Mouse (Mus musculus) left cerebral cortex, adult 18-20 months (tissue): ENCODE results near the gene Ccser1. TPM values are rescaled to one million over a fixed set of nuclear protein-coding genes. Genes with fewer than 3 reads are reported as not detected.
"Not testable (repeated sequence)": the region's sequence is repeated elsewhere in the genome, so short reads cannot be mapped to it uniquely, and the experiment has no call there.

Source experiments
- DNase-seq, 2 experiments: peaks; one replicate each; pipeline ENCODE4 v3.0.0; 2021 to 2022; ENCODE audit warnings: low spot score in 2 of 2, mixed read lengths in 1 of 2
- total RNA-seq, 2 experiments: library from RNA; stranded (reverse); gene quantifications; 2 replicates each; pipeline ENCODE4 v1.2.3; 2021

The Ccser1 gene
- total RNA-seq, 2 experiments from 2014 or later, result 29.7 to 30.9 TPM

DNA sequence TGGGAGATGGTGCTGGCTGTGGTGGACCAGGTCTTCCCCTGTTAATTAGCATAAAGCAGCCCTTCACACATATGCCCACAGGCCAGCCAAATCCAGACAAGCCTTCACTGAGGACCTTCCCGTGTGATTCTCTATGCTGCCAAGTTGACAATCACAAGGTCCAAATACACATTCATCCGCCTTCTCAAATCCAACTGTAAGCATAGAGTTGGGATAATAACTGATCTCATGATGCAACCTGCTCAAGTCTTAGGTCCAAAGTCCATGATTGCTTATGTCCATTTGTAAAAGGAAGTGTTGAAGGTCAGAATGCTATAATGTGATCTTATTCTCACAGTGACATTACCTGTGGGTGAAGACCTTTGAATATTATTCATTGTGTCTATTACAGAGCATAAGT lies 43.4 kb downstream of the Ccser1 start:
- DNase-seq, result no peak

GRCm38 (mm10) chr6:61225302-61225701 lies 45.2 kb downstream of the Ccser1 start:
- no peak for DNase-seq

DNA sequence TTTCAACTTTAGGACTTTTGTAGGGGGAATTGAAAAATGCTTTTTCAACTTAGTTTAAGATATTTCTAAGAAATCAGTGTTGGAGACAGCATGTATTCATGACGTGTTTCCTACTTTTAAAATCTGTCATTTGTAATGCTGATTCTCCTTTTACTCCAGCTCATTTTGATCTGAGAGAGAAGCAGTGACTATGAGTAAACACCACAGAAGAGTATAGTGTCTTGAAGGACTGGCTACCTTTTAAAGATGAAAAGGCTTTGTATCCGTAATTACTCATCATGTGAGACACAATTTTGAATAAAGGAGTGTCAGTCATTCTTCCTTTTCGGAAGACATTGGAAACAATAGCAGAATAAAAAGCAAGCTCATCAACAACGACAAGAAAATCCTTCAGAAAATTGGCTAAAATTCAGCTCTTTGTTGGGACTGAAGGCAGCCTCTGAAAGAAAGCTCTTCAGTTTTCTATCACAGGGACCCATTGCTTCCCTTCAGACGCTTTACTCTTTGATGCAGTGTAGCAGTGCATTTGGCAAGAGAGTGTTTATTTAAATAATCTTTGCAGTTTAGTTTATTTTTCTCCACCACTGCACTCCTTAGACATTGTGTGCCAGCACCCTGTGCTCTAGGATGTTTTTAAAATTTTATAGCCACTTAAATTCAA lies 50.1 kb downstream of the Ccser1 start:
- DNase-seq, result no peak

- DNase-seq, result no peak
Observed at GRCm38 (mm10) chr6:61233060-61233459, 52.9 kb downstream of the Ccser1 start.

- no peak for DNase-seq
Observed at GRCm38 (mm10) chr6:61233548-61234187, 53.5 kb downstream of the Ccser1 start.

GRCm38 (mm10) chr6:61240618-61241017 lies 60.5 kb downstream of the Ccser1 start:
- DNase-seq, result no peak

GRCm38 (mm10) chr6:61242556-61242955 lies 62.4 kb downstream of the Ccser1 start:
- DNase-seq, result no peak

DNA sequence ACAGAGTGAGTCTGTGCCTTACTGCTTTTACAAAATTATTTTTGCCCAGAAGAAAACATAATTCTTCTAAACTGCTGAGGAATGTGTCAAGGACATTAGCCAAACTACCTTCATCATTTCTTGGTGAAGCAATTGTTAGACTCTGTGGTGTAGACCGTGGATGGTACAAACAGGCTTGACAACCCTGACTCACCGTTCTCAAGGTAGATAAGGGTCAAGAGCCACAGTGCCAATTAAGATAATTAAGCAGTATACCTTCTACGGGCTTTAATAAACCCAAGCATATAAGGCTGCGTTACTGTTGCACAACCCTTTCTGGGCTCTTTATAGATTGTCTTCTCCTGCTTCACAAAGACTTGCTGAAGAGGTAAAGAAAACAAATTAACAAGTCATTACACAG lies 66.4 kb downstream of the Ccser1 start:
- no peak for DNase-seq

DNA sequence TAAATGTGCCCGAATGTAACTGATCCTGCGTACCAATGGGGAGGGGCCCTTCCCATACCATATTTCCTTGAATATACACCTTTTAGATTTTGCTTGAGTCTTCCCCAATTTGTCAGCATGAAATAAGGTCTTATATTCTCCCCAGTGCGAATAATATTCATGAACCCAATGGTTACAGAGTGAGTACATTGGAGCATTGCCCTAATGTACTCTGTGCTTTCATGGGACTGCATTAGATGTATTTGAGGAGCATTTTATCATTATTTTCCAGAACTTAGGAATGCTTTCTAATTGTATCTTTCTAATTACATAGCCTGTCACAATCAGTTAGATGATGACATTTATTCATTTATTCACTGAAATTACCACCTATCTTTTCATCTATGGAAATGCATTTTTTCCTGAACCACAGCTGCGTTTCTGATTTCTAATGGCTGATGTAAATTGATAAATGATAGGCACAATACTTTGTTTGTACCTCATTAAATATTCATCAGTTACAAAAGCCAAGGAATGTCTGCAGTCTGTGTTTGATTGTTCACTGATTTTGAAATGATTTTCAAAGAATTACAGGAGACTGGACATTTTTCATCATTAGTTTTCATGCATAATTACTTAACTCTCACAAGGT lies 67.8 kb downstream of the Ccser1 start:
- DNase-seq, result no peak

DNA sequence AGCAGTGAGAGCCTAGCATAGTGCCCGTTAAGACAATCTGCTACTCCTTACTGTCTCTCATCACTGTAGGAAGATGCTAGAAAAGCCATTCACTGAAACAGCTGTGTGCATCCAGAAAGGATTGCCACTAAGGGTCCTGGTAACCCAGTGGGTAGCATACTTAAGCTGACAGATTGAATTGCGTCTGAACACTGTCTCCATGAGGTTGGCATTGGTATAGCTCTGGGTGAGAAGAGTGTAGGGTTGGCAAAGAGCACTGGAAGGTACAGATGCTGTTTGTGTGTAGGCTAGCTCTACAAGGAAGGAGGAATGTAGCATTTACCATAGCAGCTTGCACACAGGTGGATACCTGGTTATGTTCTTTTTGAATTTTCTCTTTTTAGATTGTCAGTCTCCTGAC lies 68.6 kb downstream of the Ccser1 start:
- no peak for DNase-seq

DNA sequence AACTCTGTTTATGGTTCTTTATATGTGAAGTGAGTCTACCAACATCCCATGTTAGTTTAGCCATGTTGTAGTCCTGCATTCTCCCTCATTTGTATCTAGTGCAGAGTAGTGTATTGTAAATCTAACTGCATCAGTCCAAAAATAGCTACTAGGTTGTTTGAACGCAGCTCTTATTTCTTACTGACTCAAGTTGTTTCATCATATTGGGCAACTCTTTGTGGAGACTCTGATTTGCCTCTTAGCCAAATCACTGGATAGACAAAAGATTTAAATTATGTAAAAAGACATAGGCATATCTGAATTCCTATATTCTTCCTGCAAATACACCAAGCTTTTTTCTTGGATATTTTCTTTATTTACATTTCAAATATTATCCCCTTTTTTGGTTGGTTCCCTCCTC lies 71.1 kb downstream of the Ccser1 start:
- DNase-seq, result no peak

- DNase-seq, result no peak
Observed at GRCm38 (mm10) chr6:61252912-61253311, 72.8 kb downstream of the Ccser1 start.

DNA sequence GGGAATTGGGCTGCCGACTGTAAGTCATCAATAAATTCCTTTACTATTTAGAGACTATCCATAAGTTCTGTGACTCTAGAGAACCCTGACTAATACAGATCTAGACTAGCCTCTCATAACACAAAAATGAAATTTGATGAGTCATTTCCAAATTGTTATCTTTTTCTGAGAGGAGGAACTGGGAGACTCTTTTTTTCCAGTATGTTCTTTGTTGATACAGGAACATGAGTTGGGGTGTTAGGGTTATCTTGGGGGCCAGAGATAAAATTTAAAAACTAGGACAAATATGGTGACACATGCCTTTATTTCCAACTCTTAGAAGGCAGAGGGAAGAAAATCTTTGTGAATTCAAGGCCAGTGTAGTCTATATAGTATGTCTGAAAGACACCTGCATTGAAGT lies 75.8 kb downstream of the Ccser1 start:
- not testable (repeated sequence) for DNase-seq

GRCm38 (mm10) chr6:61258847-61259634 lies 78.9 kb downstream of the Ccser1 start:
- no peak for DNase-seq

- no peak for DNase-seq
Observed at GRCm38 (mm10) chr6:61261381-61261780, 81.3 kb downstream of the Ccser1 start.

DNA sequence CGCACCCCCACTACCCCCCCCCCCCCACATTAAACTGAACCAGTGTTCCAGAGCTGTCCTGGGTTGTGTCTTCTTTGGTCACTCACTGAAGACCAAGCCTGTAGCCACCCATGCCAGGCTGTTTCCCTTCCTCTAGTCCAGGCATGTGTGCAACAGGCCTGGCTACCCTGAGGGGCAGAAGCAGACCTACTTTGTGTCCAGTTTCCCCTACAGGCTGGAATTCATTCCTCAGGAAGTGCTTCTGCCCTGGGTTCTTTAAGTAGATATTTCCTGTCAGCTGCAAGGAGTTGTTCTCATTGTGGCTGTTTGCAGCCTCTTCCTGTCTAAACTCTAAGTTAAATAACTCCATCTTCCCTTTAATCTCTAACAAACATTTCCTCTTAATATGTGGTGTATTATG lies 82.3 kb downstream of the Ccser1 start:
- no peak for DNase-seq

DNA sequence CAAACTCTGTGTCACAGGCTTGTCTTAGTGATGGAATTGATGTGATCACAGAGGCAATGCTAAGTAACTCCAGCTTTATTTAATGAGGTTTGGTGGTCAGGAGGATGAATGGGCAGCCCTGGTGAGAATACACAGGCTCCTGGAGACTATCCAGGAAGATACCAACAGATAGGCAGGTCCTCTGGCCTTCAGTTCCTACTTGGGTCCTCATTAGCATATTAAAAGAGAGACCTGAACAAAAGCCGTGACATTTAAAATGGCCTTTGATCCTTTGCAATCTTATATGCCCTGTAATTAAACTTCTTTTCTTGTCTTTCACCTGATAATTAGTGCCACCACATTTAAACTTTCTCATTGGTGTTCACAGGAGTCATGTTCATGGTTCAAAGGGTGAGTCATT lies 83.2 kb downstream of the Ccser1 start:
- no peak for DNase-seq

DNA sequence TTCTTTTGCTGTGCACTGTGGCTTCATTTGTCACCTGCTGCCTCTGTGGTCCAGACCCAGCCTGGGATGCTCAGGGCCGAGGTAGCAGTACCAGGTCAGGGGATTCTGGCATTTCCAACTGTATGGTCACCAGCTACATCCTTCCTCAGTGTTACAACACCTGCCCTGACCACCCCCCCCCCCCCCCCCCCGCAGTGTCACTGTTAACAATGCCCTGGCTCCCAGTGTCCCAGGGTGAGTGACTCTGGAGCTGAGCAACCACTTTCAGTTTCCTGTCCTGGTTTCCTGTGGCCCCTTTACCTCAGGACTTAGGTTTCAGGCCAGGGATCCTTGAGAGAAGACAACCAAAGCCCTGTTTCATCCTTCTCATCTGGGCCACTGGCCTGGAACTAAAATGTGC lies 90.9 kb downstream of the Ccser1 start:
- no peak for DNase-seq

GRCm38 (mm10) chr6:61273430-61273829 lies 93.3 kb downstream of the Ccser1 start:
- no peak for DNase-seq

DNA sequence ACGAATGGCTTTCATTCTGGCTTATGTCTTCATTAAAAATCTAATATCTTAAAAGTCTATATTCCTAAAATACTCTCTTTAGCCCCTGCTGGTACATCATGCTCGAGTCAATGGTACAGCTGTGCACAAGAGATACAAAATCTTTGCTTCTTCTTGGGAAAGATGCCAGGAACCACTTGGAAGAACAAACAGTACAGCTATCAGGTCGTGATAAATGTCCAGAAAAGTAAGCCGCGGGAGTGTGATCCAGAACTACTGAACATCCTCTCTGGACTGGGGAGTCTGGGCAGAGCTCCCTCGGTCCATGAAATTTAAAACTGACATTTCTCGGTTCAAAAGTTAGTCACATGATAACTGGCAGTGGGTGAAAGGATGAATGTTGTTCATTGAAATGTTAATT lies 99.4 kb downstream of the Ccser1 start:
- no peak for DNase-seq

- DNase-seq, result no peak
Observed at GRCm38 (mm10) chr6:61292927-61293326, 112.8 kb downstream of the Ccser1 start.

DNA sequence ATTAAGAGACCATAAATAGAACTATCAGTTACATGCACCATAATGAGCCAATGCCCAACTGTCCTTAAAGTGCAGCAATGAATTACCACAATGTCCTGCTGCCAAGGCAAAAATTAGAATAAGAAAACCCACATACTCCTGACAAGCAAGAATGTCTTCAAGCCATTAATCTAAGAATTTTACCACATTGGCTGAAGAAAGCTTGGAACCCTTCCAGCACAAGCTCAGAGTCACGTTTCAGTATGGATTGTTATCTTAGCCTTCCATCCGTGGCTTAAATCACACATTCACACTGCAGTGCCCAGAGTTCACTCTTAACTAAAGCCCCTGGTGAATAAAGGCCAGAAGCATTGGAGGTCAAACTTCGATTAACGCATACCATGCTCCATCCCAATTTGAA lies 115.4 kb downstream of the Ccser1 start:
- no peak for DNase-seq
